Mouse (Mus musculus): Measurements from ENCODE around the gene Dph7. TPM values are rescaled to one million over a fixed set of nuclear protein-coding genes. Genes with fewer than 3 reads are reported as not detected.

Dph7 gene
- polyA plus RNA-seq, 2 experiments, result 9.0 to 9.9 TPM

DNA sequence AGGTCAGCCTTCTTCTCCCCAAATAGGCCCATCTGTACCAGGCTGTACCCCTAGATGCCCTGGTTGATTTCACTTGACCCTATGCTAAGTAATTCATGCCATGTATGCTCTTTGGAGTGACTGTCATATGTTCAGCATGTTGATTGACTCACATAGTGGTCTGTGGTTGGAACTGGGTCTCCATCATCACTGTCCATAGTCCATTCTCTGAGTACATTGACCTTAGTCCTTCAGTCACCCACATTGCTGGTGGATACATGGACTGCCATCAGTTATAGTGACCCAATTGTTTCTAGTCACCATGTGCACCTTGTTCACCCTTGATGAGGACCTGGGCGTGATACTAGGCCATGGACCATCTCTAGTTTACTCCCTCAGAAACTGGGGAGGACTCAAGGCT, 44.6 kb downstream of the Dph7 start:
- Histone ChIP-seq H3K4me1 (replicated peaks; ENCODE audit: control insufficient read depth in 2 of 2, insufficient read depth in 2 of 2, low read length in 1 of 2) (no peaks in the 10 kb centered on the region), H3K36me3 (replicated peaks; ENCODE audit: control insufficient read depth, insufficient read depth, low read depth) (peaks cover 10% of the 10 kb centered on the region), H3K4me3 (ENCODE audit: insufficient read depth in 1 of 2, low read depth in 2 of 2, low read length in 2 of 2) (no peak overlapping the region), H3K9ac (replicated peaks) (no peak overlapping the region), H3K4me2 (ENCODE audit: low read depth) (no peak overlapping the region), H3K9me3 (ENCODE audit: control insufficient read depth, low read length) (no peaks in the 10 kb centered on the region), H3K27me3 (ENCODE audit: control insufficient read depth, insufficient read depth, low read length) (no peaks in the 10 kb centered on the region), H3K27ac (no peak overlapping the region)
- no peak for TF ChIP-seq EP300 (IDR thresholded peaks at IDR 0.05; ENCODE audit: low read depth)
- no peak for DNase-seq (ENCODE audit: low read depth in 3 of 3, low spot score in 3 of 3)
- WGBS (ENCODE audit: insufficient replicate concordance), result 74% methylated on average over 1 of the region's 1 CpGs
- ATAC-seq (ENCODE audit: insufficient read depth), result no peak

DNA sequence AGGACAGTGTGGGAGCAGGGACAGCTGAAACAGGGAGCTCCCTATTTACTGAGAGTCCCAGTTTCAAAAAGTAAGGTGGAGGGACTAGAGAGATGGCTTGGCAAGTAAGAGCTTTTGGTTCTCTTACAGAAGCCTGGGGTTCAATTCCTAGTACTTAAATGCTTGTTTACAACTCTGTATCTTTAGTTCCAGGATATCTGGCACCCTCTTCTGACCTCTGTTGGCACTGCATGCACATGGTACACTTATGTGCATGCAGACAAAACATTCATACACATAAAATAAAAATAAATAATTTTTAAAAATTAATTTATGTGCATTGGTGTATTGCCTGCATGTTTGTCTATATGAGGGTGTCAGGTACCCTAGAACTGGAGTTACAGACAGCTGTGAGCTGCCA, 46.0 kb downstream of the Dph7 start:
- TF ChIP-seq CTCF (IDR thresholded peaks at IDR 0.05; ENCODE audit: low read depth) (peak; percentile 48; the same call in 1 of the 2 replicates), EP300 (IDR thresholded peaks at IDR 0.05; ENCODE audit: low read depth) (no peak)

More for the DNA sequence above, 46.0 kb downstream of the Dph7 start:
- H3K9ac ChIP-seq (replicated peaks), result no peak overlapping the region
- H3K9me3 ChIP-seq (ENCODE audit: control insufficient read depth, low read length), result no peaks in the 10 kb centered on the region
- H3K36me3 ChIP-seq (replicated peaks; ENCODE audit: control insufficient read depth, insufficient read depth, low read depth), result peaks cover 3% of the 10 kb centered on the region
- ATAC-seq (ENCODE audit: insufficient read depth) (no peak), DNase-seq (ENCODE audit: low read depth in 3 of 3, low spot score in 3 of 3) (peak in 1 of 3 experiments; percentile 10)
- H3K4me1 ChIP-seq (replicated peaks; ENCODE audit: control insufficient read depth in 2 of 2, insufficient read depth in 2 of 2, low read length in 1 of 2), result no peaks in the 10 kb centered on the region
- H3K27ac ChIP-seq, result no peak overlapping the region
- no peaks in the 10 kb centered on the region for H3K27me3 ChIP-seq (ENCODE audit: control insufficient read depth, insufficient read depth, low read length)
- H3K4me3 ChIP-seq (ENCODE audit: insufficient read depth in 1 of 2, low read depth in 2 of 2, low read length in 2 of 2), result no peak overlapping the region
- no peak overlapping the region for H3K4me2 ChIP-seq (ENCODE audit: low read depth)

Small RNA genes within 50 kb of the gene (microRNA-seq; reads per million reads assigned to microRNA genes)
- not detected for gene Gm22875

Other genes with a start within 250 kb of the Dph7 start
- 0.03 and 0.06 TPM in 2 replicates for gene Cacna1b, start 199.2 kb upstream of the Dph7 start, polyA plus RNA-seq (2012; rRNA removed)
- gene Cacna1b, start 199.2 kb upstream of the Dph7 start, polyA plus RNA-seq (2014; fragmentation: Nextera tagmentation; extraction: Ambion mirVana), result not detected in 2 replicates
- gene Ehmt1, start 42.8 kb upstream of the Dph7 start, polyA plus RNA-seq (2012; rRNA removed), result 14.1 and 15.1 TPM in 2 replicates
- gene Ehmt1, start 42.8 kb upstream of the Dph7 start, polyA plus RNA-seq (2014; fragmentation: Nextera tagmentation; extraction: Ambion mirVana), result 10.6 and 12.0 TPM in 2 replicates
- 20.8 and 29.1 TPM in 2 replicates for gene Arrdc1, start 27.1 kb upstream of the Dph7 start, polyA plus RNA-seq (2012; rRNA removed)
- 10.9 and 14.7 TPM in 2 replicates for gene Arrdc1, start 27.1 kb upstream of the Dph7 start, polyA plus RNA-seq (2014; fragmentation: Nextera tagmentation; extraction: Ambion mirVana)
- 10.0 and 16.4 TPM in 2 replicates for gene Zmynd19, start 12.6 kb upstream of the Dph7 start, polyA plus RNA-seq (2012; rRNA removed)
- gene Zmynd19, start 12.6 kb upstream of the Dph7 start, polyA plus RNA-seq (2014; fragmentation: Nextera tagmentation; extraction: Ambion mirVana), result 10.6 and 12.1 TPM in 2 replicates
- gene Mrpl41, start 12.7 kb downstream of the Dph7 start, polyA plus RNA-seq (2012; rRNA removed), result 31.9 and 48.1 TPM in 2 replicates
- gene Mrpl41, start 12.7 kb downstream of the Dph7 start, polyA plus RNA-seq (2014; fragmentation: Nextera tagmentation; extraction: Ambion mirVana), result 93.6 and 102 TPM in 2 replicates
- gene Pnpla7, start 13.6 kb downstream of the Dph7 start, polyA plus RNA-seq (2012; rRNA removed), result 9.4 and 9.6 TPM in 2 replicates
- 11.0 and 11.3 TPM in 2 replicates for gene Pnpla7, start 13.6 kb downstream of the Dph7 start, polyA plus RNA-seq (2014; fragmentation: Nextera tagmentation; extraction: Ambion mirVana)
- gene Nsmf, start 92.0 kb downstream of the Dph7 start, polyA plus RNA-seq (2012; rRNA removed), result 10.3 and 11.0 TPM in 2 replicates
- gene Nsmf, start 92.0 kb downstream of the Dph7 start, polyA plus RNA-seq (2014; fragmentation: Nextera tagmentation; extraction: Ambion mirVana), result 3.3 and 6.3 TPM in 2 replicates
- gene Entpd8, start 117.9 kb downstream of the Dph7 start, polyA plus RNA-seq (2012; rRNA removed), result 4.9 and 5.3 TPM in 2 replicates
- gene Entpd8, start 117.9 kb downstream of the Dph7 start, polyA plus RNA-seq (2014; fragmentation: Nextera tagmentation; extraction: Ambion mirVana), result 2.3 and 3.6 TPM in 2 replicates
- gene Noxa1, start 132.7 kb downstream of the Dph7 start, polyA plus RNA-seq (2012; rRNA removed), result 0.95 and 1.1 TPM in 2 replicates
- gene Noxa1, start 132.7 kb downstream of the Dph7 start, polyA plus RNA-seq (2014; fragmentation: Nextera tagmentation; extraction: Ambion mirVana), result 1.2 and 1.8 TPM in 2 replicates
- gene Nrarp, start 218.4 kb downstream of the Dph7 start, polyA plus RNA-seq (2012; rRNA removed), result 3.7 and 3.9 TPM in 2 replicates
- gene Nrarp, start 218.4 kb downstream of the Dph7 start, polyA plus RNA-seq (2014; fragmentation: Nextera tagmentation; extraction: Ambion mirVana), result 1.8 and 1.9 TPM in 2 replicates
- gene Tor4a, start 234.5 kb downstream of the Dph7 start, polyA plus RNA-seq (2012; rRNA removed), result 3.7 and 4.1 TPM in 2 replicates
- gene Tor4a, start 234.5 kb downstream of the Dph7 start, polyA plus RNA-seq (2014; fragmentation: Nextera tagmentation; extraction: Ambion mirVana), result 4.9 and 5.7 TPM in 2 replicates
- 18.7 and 21.3 TPM in 2 replicates for gene Nelfb, start 249.1 kb downstream of the Dph7 start, polyA plus RNA-seq (2012; rRNA removed)
- gene Nelfb, start 249.1 kb downstream of the Dph7 start, polyA plus RNA-seq (2014; fragmentation: Nextera tagmentation; extraction: Ambion mirVana), result 23.7 and 27.3 TPM in 2 replicates